Mouse (Mus musculus): Measurements from ENCODE around the gene Phldb2. TPM values are rescaled to one million over a fixed set of nuclear protein-coding genes. Genes with fewer than 3 reads are reported as not detected.

Phldb2 gene
- total and polyA plus RNA-seq, 2 experiments from 2014 or later: 4.2 to 25.2 TPM

DNA sequence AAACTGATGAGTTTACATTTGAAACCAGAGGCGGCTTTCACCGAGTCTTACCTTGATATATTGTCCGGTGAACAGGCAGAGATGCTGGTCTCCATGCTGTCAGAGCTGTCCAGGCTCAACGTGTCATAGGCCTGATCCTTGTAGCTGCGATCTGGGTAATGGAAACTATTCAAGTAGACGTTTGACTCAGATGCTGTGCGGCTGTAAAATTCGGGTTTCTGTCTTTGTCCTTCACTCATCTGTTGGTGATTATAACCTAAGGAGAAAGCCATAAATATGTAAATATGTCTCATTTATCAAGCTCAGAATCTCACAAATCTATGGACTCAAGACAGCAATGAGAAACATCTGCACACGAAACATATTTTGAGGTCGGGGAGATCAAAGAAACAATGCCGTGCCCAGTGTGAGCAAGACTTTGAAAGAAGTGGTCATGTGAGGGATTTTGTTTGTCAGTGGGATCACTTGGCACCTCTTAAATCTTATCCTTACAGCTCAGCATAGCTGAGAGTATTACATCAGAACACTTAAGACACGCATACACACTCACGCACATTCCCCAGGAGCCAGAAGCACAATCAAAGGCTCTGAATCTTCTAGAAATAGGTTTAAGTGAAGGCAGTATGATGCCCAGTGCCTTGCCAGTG is 190.4 kb downstream of the Phldb2 start:
- H3K27ac ChIP-seq (ENCODE audit: low read depth, low read length): no peak overlapping the region
- no peak for ATAC-seq
- 86% methylated on average over 13 of the region's 13 CpGs for WGBS
- H3K9me3 ChIP-seq (ENCODE audit: low read length): no peaks in the 10 kb centered on the region
- DNase-seq: no peak
- no peak overlapping the region for H3K4me3 ChIP-seq (ENCODE audit: low read depth, low read length)
- H3K9ac ChIP-seq: no peak overlapping the region
- H3K4me2 ChIP-seq (ENCODE audit: low read depth): no peak overlapping the region
- no peaks in the 10 kb centered on the region for H3K27me3 ChIP-seq (ENCODE audit: insufficient read depth, low read length)
- peaks cover 3% of the 10 kb centered on the region; the same call in 1 of the 2 replicates for H3K4me1 ChIP-seq (ENCODE audit: insufficient read depth)
- TF ChIP-seq CTCF (IDR thresholded peaks at IDR 0.05; ENCODE audit: low read depth): no peak
- H3K36me3 ChIP-seq (ENCODE audit: insufficient read depth): no peaks in the 10 kb centered on the region

GRCm38 (mm10) chr16:45761425-45761824 is 192.0 kb downstream of the Phldb2 start:
- TF ChIP-seq CTCF (IDR thresholded peaks at IDR 0.05; ENCODE audit: low read depth): peak; percentile 30; the same call in 1 of the 2 replicates
- Histone ChIP-seq H3K4me3 (ENCODE audit: low read depth, low read length) (no peak overlapping the region), H3K27ac (ENCODE audit: low read depth, low read length) (no peak overlapping the region), H3K9me3 (ENCODE audit: low read length) (no peaks in the 10 kb centered on the region), H3K9ac (no peak overlapping the region), H3K4me1 (ENCODE audit: insufficient read depth) (no peaks in the 10 kb centered on the region), H3K27me3 (ENCODE audit: insufficient read depth, low read length) (no peaks in the 10 kb centered on the region), H3K4me2 (ENCODE audit: low read depth) (no peak overlapping the region), H3K36me3 (ENCODE audit: insufficient read depth) (no peaks in the 10 kb centered on the region)
- WGBS: 76% methylated on average over 1 of the region's 1 CpGs
- no peak for DNase-seq
- ATAC-seq: no peak

DNA sequence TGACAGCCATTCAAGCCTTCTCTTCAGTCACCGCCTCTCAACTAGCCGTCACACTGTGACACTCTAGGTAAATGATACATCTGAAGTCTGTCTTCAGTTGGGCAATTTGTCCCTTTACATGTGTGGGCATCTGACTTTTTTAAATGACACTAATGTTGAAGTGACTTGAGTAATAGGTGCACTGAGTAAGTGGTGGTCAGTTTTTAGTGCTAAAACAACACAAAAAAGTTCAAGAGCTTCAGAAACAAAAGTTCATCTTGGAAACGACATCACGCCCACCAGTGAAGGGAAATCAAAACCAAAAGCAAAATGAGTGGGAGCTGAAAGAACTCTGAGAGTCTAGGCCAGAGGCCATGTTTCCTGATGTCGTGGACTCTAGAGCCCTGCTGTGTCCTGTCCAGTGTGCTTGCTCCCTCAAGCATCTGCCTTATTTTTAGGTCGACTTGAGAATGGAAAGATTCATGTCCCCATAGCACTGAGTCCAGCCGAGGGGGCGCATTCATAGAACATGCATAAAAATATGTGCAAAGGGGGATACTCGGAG is 194.6 kb downstream of the Phldb2 start:
- no peak overlapping the region for H3K9ac ChIP-seq
- no peak for ATAC-seq
- no peak for DNase-seq
- no peak overlapping the region for H3K4me2 ChIP-seq (ENCODE audit: low read depth)
- H3K36me3 ChIP-seq (ENCODE audit: insufficient read depth): no peaks in the 10 kb centered on the region
- WGBS: 87% methylated on average over 9 of the region's 9 CpGs
- no peaks in the 10 kb centered on the region for H3K27me3 ChIP-seq (ENCODE audit: insufficient read depth, low read length)
- no peaks in the 10 kb centered on the region for H3K4me1 ChIP-seq (ENCODE audit: insufficient read depth)
- no peak overlapping the region for H3K4me3 ChIP-seq (ENCODE audit: low read depth, low read length)
- TF ChIP-seq CTCF (IDR thresholded peaks at IDR 0.05; ENCODE audit: low read depth): no peak
- H3K9me3 ChIP-seq (ENCODE audit: low read length): no peaks in the 10 kb centered on the region
- H3K27ac ChIP-seq (ENCODE audit: low read depth, low read length): no peak overlapping the region

DNA sequence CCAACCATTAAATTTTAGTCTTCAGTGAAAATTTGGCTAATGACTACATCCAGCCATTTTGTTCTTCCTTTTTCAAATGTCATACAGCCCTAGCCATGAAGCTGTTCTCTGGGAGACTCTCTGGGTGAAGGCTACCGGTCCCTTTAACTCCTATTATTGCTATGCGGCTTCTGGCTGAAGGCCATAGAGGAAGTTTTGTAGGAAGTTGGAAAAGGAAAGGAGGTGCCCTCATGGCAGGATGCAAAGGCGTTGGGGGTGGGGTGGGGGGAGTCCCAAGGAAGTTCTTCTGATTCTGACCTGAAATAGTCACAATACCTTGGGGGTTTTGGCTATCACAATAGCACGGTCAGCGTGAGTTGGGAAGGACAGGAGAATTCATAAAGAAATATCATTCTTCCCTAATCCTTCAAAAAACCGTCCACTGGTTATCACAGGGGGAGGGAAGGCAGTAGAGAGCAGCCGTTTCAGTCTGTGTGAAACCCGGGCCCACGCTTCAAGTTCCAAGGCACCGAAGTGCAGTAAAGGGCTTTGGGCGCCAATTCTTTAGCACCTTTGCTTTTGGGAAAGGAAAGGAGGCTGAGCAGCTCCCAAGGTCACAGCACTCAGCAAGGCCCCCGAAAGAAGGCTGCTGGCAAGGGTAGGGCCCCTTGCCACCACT is 195.8 kb downstream of the Phldb2 start:
- Histone ChIP-seq H3K9me3 (ENCODE audit: low read length) (no peaks in the 10 kb centered on the region), H3K4me3 (ENCODE audit: low read depth, low read length) (no peak overlapping the region), H3K4me1 (ENCODE audit: insufficient read depth) (no peaks in the 10 kb centered on the region), H3K27ac (ENCODE audit: low read depth, low read length) (no peak overlapping the region), H3K4me2 (ENCODE audit: low read depth) (no peak overlapping the region), H3K27me3 (ENCODE audit: insufficient read depth, low read length) (no peaks in the 10 kb centered on the region), H3K36me3 (ENCODE audit: insufficient read depth) (no peaks in the 10 kb centered on the region), H3K9ac (no peak overlapping the region)
- ATAC-seq (no peak), DNase-seq (no peak)
- WGBS: 87% methylated on average over 12 of the region's 12 CpGs
- TF ChIP-seq CTCF (IDR thresholded peaks at IDR 0.05; ENCODE audit: low read depth): no peak

DNA sequence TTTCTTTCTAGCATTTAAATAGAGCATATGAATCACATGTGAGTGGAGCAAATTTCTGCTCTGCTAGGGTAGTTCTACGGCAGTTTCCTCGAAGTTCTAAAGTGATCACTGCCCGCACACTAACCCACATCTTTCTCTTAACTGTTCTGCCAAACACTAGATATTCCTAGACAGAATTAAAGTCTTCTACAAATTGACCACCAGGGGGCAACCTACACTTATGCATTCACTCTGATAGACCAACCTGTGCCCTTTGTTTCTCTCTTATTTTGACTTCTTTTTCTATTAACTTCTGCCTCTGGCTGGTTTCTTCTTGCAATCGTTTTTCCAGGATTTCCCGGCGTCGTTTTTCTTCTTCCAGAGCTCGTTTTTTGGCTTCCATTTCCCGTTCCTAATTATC is 196.5 kb downstream of the Phldb2 start:
- no peaks in the 10 kb centered on the region for H3K27me3 ChIP-seq (ENCODE audit: insufficient read depth, low read length)
- TF ChIP-seq CTCF (IDR thresholded peaks at IDR 0.05; ENCODE audit: low read depth): peak; percentile 79
- H3K9me3 ChIP-seq (ENCODE audit: low read length): no peaks in the 10 kb centered on the region
- H3K36me3 ChIP-seq (ENCODE audit: insufficient read depth): no peaks in the 10 kb centered on the region
- no peak overlapping the region for H3K9ac ChIP-seq
- 29% methylated on average over 9 of the region's 9 CpGs for WGBS
- no peaks in the 10 kb centered on the region for H3K4me1 ChIP-seq (ENCODE audit: insufficient read depth)
- no peak overlapping the region for H3K4me3 ChIP-seq (ENCODE audit: low read depth, low read length)
- no peak overlapping the region for H3K4me2 ChIP-seq (ENCODE audit: low read depth)
- ATAC-seq (peak; percentile 89), DNase-seq (peak; percentile 82)
- H3K27ac ChIP-seq (ENCODE audit: low read depth, low read length): no peak overlapping the region

- peak overlapping the region; percentile 94; the same call in 1 of the 2 replicates for H3K27ac ChIP-seq (ENCODE audit: low read depth, low read length)
- WGBS: 66% methylated on average over 4 of the region's 4 CpGs
- no peak for TF ChIP-seq CTCF (IDR thresholded peaks at IDR 0.05; ENCODE audit: low read depth)
- DNase-seq: no peak
- H3K4me1 ChIP-seq (ENCODE audit: insufficient read depth): no peaks in the 10 kb centered on the region
- peak overlapping the region; percentile 82; the same call in 1 of the 2 replicates for H3K4me3 ChIP-seq (ENCODE audit: low read depth, low read length)
- H3K27me3 ChIP-seq (ENCODE audit: insufficient read depth, low read length): no peaks in the 10 kb centered on the region
- H3K4me2 ChIP-seq (ENCODE audit: low read depth): peak overlapping the region; percentile 55
- peak overlapping the region; percentile 96; the same call in 1 of the 2 replicates for H3K9ac ChIP-seq
- H3K36me3 ChIP-seq (ENCODE audit: insufficient read depth): no peaks in the 10 kb centered on the region
- ATAC-seq: no peak
- no peaks in the 10 kb centered on the region for H3K9me3 ChIP-seq (ENCODE audit: low read length)
Observed at GRCm38 (mm10) chr16:45743591-45744144, 209.7 kb downstream of the Phldb2 start.
